Comparison of ENCODE assay signal across 30 mouse cellular contexts in the genomic region with DNA sequence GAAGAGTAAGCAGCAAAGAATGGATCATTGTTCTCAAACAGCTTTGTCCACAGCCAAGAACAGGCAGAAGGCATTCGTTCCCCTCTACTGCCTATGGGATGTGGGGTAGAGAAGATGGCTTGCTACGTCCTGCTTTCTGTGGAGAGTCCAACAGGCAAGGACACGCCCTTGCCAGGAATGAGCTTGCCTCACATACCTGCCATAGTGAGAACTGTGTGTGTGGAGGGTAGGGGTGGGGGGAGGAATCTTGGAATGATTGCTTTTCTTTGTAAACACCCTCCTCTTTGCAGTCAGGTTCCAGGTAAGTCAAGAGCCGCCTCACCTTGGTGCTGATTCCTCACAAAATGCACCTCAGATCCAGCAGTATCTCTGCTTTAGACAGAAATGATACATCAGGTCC. TPM values are rescaled to one million over a fixed set of nuclear protein-coding genes. Genes with fewer than 3 reads are reported as not detected.
DNase-seq lines count a peak whose midpoint lies in the region; ATAC-seq and TF ChIP-seq lines count a peak whose summit lies in the region.
"Had no signal": no experiment of that assay in that cellular context is flagged by ENCODE, and none has a peak within 500 bp of the region (broad histone marks: within the 10 kb centered on the region; RNA-seq: fewer than 3 reads in every experiment).

No protein-coding gene starts in this region.

- TF ChIP-seq POLR2A in lung, adult 2 months (IDR thresholded peaks at IDR 0.05; ENCODE audit: borderline replicate concordance, extremely low read depth, low read depth, low read length): no peak

- H3K27ac ChIP-seq in kidney, embryonic 15.5 days: no peak overlapping the region
- H3K27ac ChIP-seq: embryonic facial prominence, embryonic 15.5 days; forebrain, embryonic 13.5 days; heart, embryonic 10.5 days; hindbrain, embryonic 13.5 days; layer of hippocampus, adult 2 months; limb, embryonic 12.5 days; liver, embryonic 15.5 days; midbrain, embryonic 12.5 days; neural tube, embryonic 12.5 days had no signal

- no peaks in the 10 kb centered on the region for H3K27me3 ChIP-seq in kidney, embryonic 15.5 days
- H3K27me3 ChIP-seq: embryonic facial prominence, embryonic 15.5 days; forebrain, embryonic 13.5 days; hindbrain, embryonic 13.5 days; limb, embryonic 12.5 days; liver, embryonic 15.5 days; megakaryocyte, embryonic 14.5 days; midbrain, embryonic 12.5 days; neural tube, embryonic 12.5 days had no signal

- peaks cover under 1% of the 10 kb centered on the region; the same call in 1 of the 2 replicates for H3K4me1 ChIP-seq in lung, adult 2 months (ENCODE audit: control insufficient read depth, insufficient read depth, low read length)
- H3K4me1 ChIP-seq in kidney, embryonic 15.5 days: peaks cover 5% of the 10 kb centered on the region

- H3K4me3 ChIP-seq in lung, adult 2 months (replicated peaks; ENCODE audit: extremely low read depth, low read depth, low read length): no peak overlapping the region
- H3K4me3 ChIP-seq in kidney, embryonic 15.5 days (replicated peaks): no peak overlapping the region
- H3K4me3 ChIP-seq: embryonic facial prominence, embryonic 15.5 days; forebrain, embryonic 13.5 days; heart, embryonic 10.5 days; hindbrain, embryonic 13.5 days; layer of hippocampus, adult 2 months; limb, embryonic 12.5 days; liver, embryonic 15.5 days; megakaryocyte, embryonic 14.5 days; midbrain, embryonic 12.5 days; myocyte; neural tube, embryonic 12.5 days had no signal

- H3K36me3 ChIP-seq in kidney, embryonic 15.5 days: peaks cover 90% of the 10 kb centered on the region

- H3K9me3 ChIP-seq in kidney, embryonic 15.5 days (replicated peaks): no peaks in the 10 kb centered on the region
- H3K9me3 ChIP-seq: embryonic facial prominence, embryonic 15.5 days; forebrain, embryonic 13.5 days; heart, embryonic 10.5 days; hindbrain, embryonic 13.5 days; limb, embryonic 12.5 days; liver, embryonic 15.5 days; megakaryocyte, embryonic 14.5 days; midbrain, embryonic 12.5 days; neural tube, embryonic 12.5 days had no signal

- 74% methylated on average over 4 of the region's 4 CpGs for WGBS in lung, adult 2 months
- whole genome bisulfite sequencing in kidney, embryonic 15.5 days: 90% methylated on average over 4 of the region's 4 CpGs

- H3K9ac ChIP-seq in kidney, embryonic 15.5 days: no peak overlapping the region
- H3K9ac ChIP-seq: embryonic facial prominence, embryonic 15.5 days; forebrain, embryonic 13.5 days; hindbrain, embryonic 13.5 days; limb, embryonic 12.5 days; liver, embryonic 15.5 days; midbrain, embryonic 12.5 days; neural tube, embryonic 12.5 days had no signal

- no peak for TF ChIP-seq CTCF in lung, adult 2 months (IDR thresholded peaks at IDR 0.05; ENCODE audit: insufficient read depth, low read length)

- no peak overlapping the region for H3K4me2 ChIP-seq in kidney, embryonic 15.5 days
- H3K4me2 ChIP-seq: embryonic facial prominence, embryonic 15.5 days; forebrain, embryonic 13.5 days; hindbrain, embryonic 13.5 days; limb, embryonic 12.5 days; liver, embryonic 15.5 days; midbrain, embryonic 12.5 days; neural tube, embryonic 12.5 days had no signal

- peak; percentile 36 to 58 for DNase-seq in lung, adult 18-20 months
- DNase-seq in lung, adult 2 months: no peak
- peak; percentile 86 for DNase-seq in R1 (ENCODE audit: low read depth, low spot score)
- peak; percentile 5 for DNase-seq in lung, postnatal 14 days
- no peak for DNase-seq in left cerebral cortex, adult 18-20 months (ENCODE audit: low spot score in 2 of 2)
- DNase-seq: adrenal gland, postnatal 25 days; cerebellum, adult 18-20 months; cerebellum, postnatal 10 days; gastrocnemius, postnatal 10 days; heart, postnatal 36 days; kidney, adult 11 months; kidney, postnatal 36 days; right cerebral cortex, adult 18-20 months; spleen, adult 18-20 months; thymus, adult 2 months; thymus, postnatal 36 days had no signal

- no peak for ATAC-seq in kidney, embryonic 15.5 days (replicated peaks; ENCODE audit: low FRiP score)
- ATAC-seq in erythroblast, adult 5-6 weeks (replicated peaks; ENCODE audit: low FRiP score, poor library complexity, severe bottlenecking): no peak
- ATAC-seq: CD4-positive, CD25-positive, alpha-beta regulatory T cell, adult 4 months; forebrain, embryonic 13.5 days had no signal

RNA-seq across cellular contexts. Expression of gene Mterf4, which starts 5.9 kb away (rescaled TPM):
- polyA plus RNA-seq in lung, adult 2 months (2012; rRNA removed): 7.4 and 9.8 TPM in 2 replicates
- total RNA-seq in left cerebral cortex, adult 18-20 months (2021): 10 to 100 TPM; 18.0 to 19.3 TPM
- polyA plus RNA-seq in kidney, embryonic 15.5 days (2015; fragmentation: Nextera tagmentation; extraction: Ambion mirVana): 32.6 and 36.5 TPM in 2 replicates
- total RNA-seq in erythroblast, adult 5-6 weeks (2015; ENCODE audit: low replicate concordance): 7.5 and 8.4 TPM in 2 replicates
- total RNA-seq in erythroblast, adult 5-6 weeks (2017; ENCODE audit: low replicate concordance): 2.3 and 11.3 TPM in 2 replicates

RNA-seq across cellular contexts. Expression of gene Ppp1r7, which starts 42.9 kb away (rescaled TPM):
- 3.0 and 4.2 TPM in 2 replicates for polyA plus RNA-seq in lung, adult 2 months (2012; rRNA removed)
- 10 to 100 TPM; 82.1 to 87.1 TPM for total RNA-seq in left cerebral cortex, adult 18-20 months (2021)
- 62.5 and 68.0 TPM in 2 replicates for polyA plus RNA-seq in kidney, embryonic 15.5 days (2015; fragmentation: Nextera tagmentation; extraction: Ambion mirVana)
- total RNA-seq in erythroblast, adult 5-6 weeks (2015; ENCODE audit: low replicate concordance): 6.3 and 11.0 TPM in 2 replicates
- total RNA-seq in erythroblast, adult 5-6 weeks (2017; ENCODE audit: low replicate concordance): 4.9 and 12.3 TPM in 2 replicates

RNA-seq across cellular contexts. Expression of gene Pask, which starts 43.5 kb away (rescaled TPM):
- polyA plus RNA-seq in lung, adult 2 months (2012; rRNA removed): 0.69 and 0.86 TPM in 2 replicates
- total RNA-seq in left cerebral cortex, adult 18-20 months (2021): 1 to 10 TPM; 5.5 to 6.8 TPM
- polyA plus RNA-seq in kidney, embryonic 15.5 days (2015; fragmentation: Nextera tagmentation; extraction: Ambion mirVana): 15.9 and 17.4 TPM in 2 replicates
- 6.5 and 11.0 TPM in 2 replicates for total RNA-seq in erythroblast, adult 5-6 weeks (2015; ENCODE audit: low replicate concordance)
- 13.1 and 14.6 TPM in 2 replicates for total RNA-seq in erythroblast, adult 5-6 weeks (2017; ENCODE audit: low replicate concordance)

Comparison
In these comparisons a context has a peak if more than half of its experiments do, and no peak if none do; other contexts are left out.
1. DNase-seq: peak in lung, adult 18-20 months (2 of 2), R1 (single experiment) and lung, postnatal 14 days (single experiment); none in lung, adult 2 months (single experiment) and left cerebral cortex, adult 18-20 months (0 of 2).
2. RNA of gene Ppp1r7, which starts 42.9 kb away (total RNA-seq): 82.1 to 87.1 TPM in left cerebral cortex, adult 18-20 months; 4.9 to 12.3 TPM in erythroblast, adult 5-6 weeks; every median in the first group is over 4 times any median in the second.